Mouse (Mus musculus): ENCODE results near the gene Agt. TPM values are rescaled to one million over a fixed set of nuclear protein-coding genes. Genes with fewer than 3 reads are reported as not detected.

The Agt gene
- total and polyA plus RNA-seq, 3 experiments: not detected

- peak overlapping the region; percentile 69 for H3K4me2 ChIP-seq (ENCODE audit: insufficient read depth, low read depth, poor library complexity, severe bottlenecking)
- 0 out of 2 replicates have a peak, but pooled peaks have one; percentile 11 for TF ChIP-seq BHLHE40 (IDR thresholded peaks at IDR 0.05; ENCODE audit: low read depth, low read length)
- no peak for TF ChIP-seq E2F4 (IDR thresholded peaks at IDR 0.05; ENCODE audit: insufficient replicate concordance, low read depth, low read length)
- no peak for TF ChIP-seq JUN (IDR thresholded peaks at IDR 0.05; ENCODE audit: insufficient read depth, low read depth, low read length)
- no peak for TF ChIP-seq CHD2 (IDR thresholded peaks at IDR 0.05; ENCODE audit: low read length)
- no peak for TF ChIP-seq ZC3H11A (IDR thresholded peaks at IDR 0.05; ENCODE audit: low read depth, low read length)
- TF ChIP-seq CTCF (conservative IDR thresholded peaks at IDR 0.05 in 1 of 2, IDR thresholded peaks at IDR 0.05 in 1 of 2; ENCODE audit: low read depth in 2 of 2, low read length in 2 of 2): peak; percentile 52 to 82
- 0 out of 2 replicates have a peak, but pooled peaks have one; percentile 34 for TF ChIP-seq ELF1 (IDR thresholded peaks at IDR 0.05; ENCODE audit: low read depth, low read length)
- no peak for TF ChIP-seq PAX5 (IDR thresholded peaks at IDR 0.05; ENCODE audit: low read length)
- no peak for TF ChIP-seq USF1 (IDR thresholded peaks at IDR 0.05; ENCODE audit: low read depth, low read length)
- no peak for TF ChIP-seq GABPA (IDR thresholded peaks at IDR 0.05; ENCODE audit: insufficient replicate concordance, low read depth, low read length)
- no peak for TF ChIP-seq HCFC1 (IDR thresholded peaks at IDR 0.05; ENCODE audit: low read depth, low read length)
- no peak for TF ChIP-seq ZMIZ1 (IDR thresholded peaks at IDR 0.05; ENCODE audit: low read depth, low read length)
- peak; percentile 51 for TF ChIP-seq SMC3 (IDR thresholded peaks at IDR 0.05; ENCODE audit: low read depth, low read length)
- TF ChIP-seq POLR2A (IDR thresholded peaks at IDR 0.05; ENCODE audit: low read depth, low read length): no peak
- no peak for TF ChIP-seq JUND (conservative IDR thresholded peaks at IDR 0.05; ENCODE audit: low read depth, low read length)
- no peak for TF ChIP-seq NRF1 (IDR thresholded peaks at IDR 0.05; ENCODE audit: low read depth, low read length)
- no peak for TF ChIP-seq MEF2A (IDR thresholded peaks at IDR 0.05; ENCODE audit: borderline replicate concordance, low read depth, low read length)
- TF ChIP-seq MAFK (IDR thresholded peaks at IDR 0.05; ENCODE audit: insufficient replicate concordance, low read length): no peak
- no peak for TF ChIP-seq IRF4 (IDR thresholded peaks at IDR 0.05; ENCODE audit: low read depth, low read length)
- TF ChIP-seq MAZ (IDR thresholded peaks at IDR 0.05; ENCODE audit: low read depth, low read length): peak; percentile 63; the same call in 1 of the 2 replicates
- TF ChIP-seq NELFE (IDR thresholded peaks at IDR 0.05; ENCODE audit: low read depth, low read length): peak; percentile 15; the same call in 1 of the 2 replicates
- TF ChIP-seq SIN3A (IDR thresholded peaks at IDR 0.05; ENCODE audit: low read length): no peak
- TF ChIP-seq MYC (IDR thresholded peaks at IDR 0.05; ENCODE audit: low read depth, low read length): 0 out of 2 replicates have a peak, but pooled peaks have one; percentile 39
- TF ChIP-seq RCOR1 (conservative IDR thresholded peaks at IDR 0.05; ENCODE audit: low read depth, low read length): no peak
- TF ChIP-seq TBP (conservative IDR thresholded peaks at IDR 0.05; ENCODE audit: low read depth, low read length): no peak
- TF ChIP-seq ETS1 (conservative IDR thresholded peaks at IDR 0.05; ENCODE audit: low read depth, low read length): no peak
- TF ChIP-seq CHD1 (IDR thresholded peaks at IDR 0.05; ENCODE audit: low read depth, low read length): no peak
- peak; percentile 49 for TF ChIP-seq RAD21 (IDR thresholded peaks at IDR 0.05; ENCODE audit: low read depth, low read length)
- no peak for TF ChIP-seq USF2 (conservative IDR thresholded peaks at IDR 0.05; ENCODE audit: low read depth, low read length)
- no peak for TF ChIP-seq TCF12 (IDR thresholded peaks at IDR 0.05; ENCODE audit: low read depth, low read length)
- no peak for TF ChIP-seq POLR2AphosphoS2 (IDR thresholded peaks at IDR 0.05; ENCODE audit: low read depth, low read length)
- no peak for TF ChIP-seq KAT2A (IDR thresholded peaks at IDR 0.05; ENCODE audit: insufficient replicate concordance, low read length)
- no peak for TF ChIP-seq ZKSCAN1 (IDR thresholded peaks at IDR 0.05; ENCODE audit: borderline replicate concordance, low read depth, low read length)
- no peak for TF ChIP-seq EP300 (IDR thresholded peaks at IDR 0.05; ENCODE audit: low read length)
- no peak for TF ChIP-seq UBTF (IDR thresholded peaks at IDR 0.05; ENCODE audit: low read depth, low read length)
- TF ChIP-seq ZNF384 (IDR thresholded peaks at IDR 0.05; ENCODE audit: low read depth, low read length): no peak
- TF ChIP-seq MXI1 (IDR thresholded peaks at IDR 0.05; ENCODE audit: low read depth, low read length): no peak
- TF ChIP-seq MAX (IDR thresholded peaks at IDR 0.05; ENCODE audit: low read length): peak; percentile 24; the same call in 1 of the 2 replicates
- peaks cover 0 to 6% of the 10 kb centered on the region in 2 experiments; a peak in 1 of 4 replicates for H3K4me1 ChIP-seq (ENCODE audit: control insufficient read depth in 1 of 2, insufficient read depth in 2 of 2)
- peak; percentile 55 for DNase-seq (ENCODE audit: extremely low read depth)
- H3K9ac ChIP-seq (ENCODE audit: insufficient read depth, low read depth): no peak overlapping the region
- in situ Hi-C loops (cut with MboI; ENCODE audit: low pct_ligation_motif_present, low pct_unique_long_range_greater_than_20kb, low sequenced_read_pairs): no loop called here
- H3K79me2 ChIP-seq (replicated peaks; ENCODE audit: control insufficient read depth, extremely low read depth, insufficient read depth, poor library complexity, severe bottlenecking): no peaks in the 10 kb centered on the region
- H3K36me3 ChIP-seq (replicated peaks in 1 of 2; ENCODE audit: control insufficient read depth in 1 of 2, insufficient read depth in 1 of 2, low read length in 1 of 2): no peaks in the 10 kb centered on the region
- dilution Hi-C loops (cut with MboI; ENCODE audit: extremely low pct_ligation_motif_present, extremely low pct_unique_long_range_greater_than_20kb, low sequenced_read_pairs): no loop called here
- H3K9me3 ChIP-seq (replicated peaks; ENCODE audit: low read length): no peaks in the 10 kb centered on the region
- H3K4me3 ChIP-seq (replicated peaks in 1 of 3; ENCODE audit: low read depth in 2 of 3, low read length in 2 of 3, poor library complexity in 1 of 3): no peak overlapping the region
- H3K27me3 ChIP-seq (replicated peaks): peaks cover 82% of the 10 kb centered on the region
- no peak overlapping the region for H3K27ac ChIP-seq (ENCODE audit: insufficient read depth, low read depth)
Measured at GRCm38 (mm10) chr8:124608239-124608971, 38.9 kb upstream of the Agt start.

All from CH12.LX (cell line).